In genomic region chr1:134096264-134096934, GRCm38 (mm10) we compare ENCODE assay signal across 8 mouse cellular contexts. TPM values are rescaled to one million over a fixed set of nuclear protein-coding genes. Genes with fewer than 3 reads are reported as not detected.
DNase-seq lines count a peak whose midpoint lies in the region; ATAC-seq lines count a peak whose summit lies in the region.

No protein-coding gene starts in this region.

- no peaks in the 10 kb centered on the region for H3K27me3 ChIP-seq in intestine, embryonic 15.5 days (replicated peaks)

- H3K4me3 ChIP-seq in intestine, embryonic 15.5 days (replicated peaks), result no peak overlapping the region

- peaks cover 67% of the 10 kb centered on the region for H3K4me1 ChIP-seq in intestine, embryonic 15.5 days (replicated peaks)

- H3K9ac ChIP-seq in intestine, embryonic 15.5 days, result no peak overlapping the region

- no peaks in the 10 kb centered on the region for H3K9me3 ChIP-seq in intestine, embryonic 15.5 days

- 0 out of 2 replicates have a peak, but pooled peaks have one; percentile 8 for ATAC-seq in intestine, embryonic 15.5 days
- 0 out of 2 replicates have a peak, but pooled peaks have one; percentile 9 for ATAC-seq in megakaryocyte progenitor cell, adult 5-6 weeks (replicated peaks; ENCODE audit: poor library complexity)

- peak overlapping the region; percentile 93 for H3K27ac ChIP-seq in intestine, embryonic 15.5 days

- peak overlapping the region; percentile 10; the same call in 1 of the 2 replicates for H3K4me2 ChIP-seq in intestine, embryonic 15.5 days (replicated peaks)

- no peaks in the 10 kb centered on the region for H3K36me3 ChIP-seq in intestine, embryonic 15.5 days

- WGBS in intestine, embryonic 15.5 days, result 48% methylated on average over 14 of the region's 14 CpGs

- DNase-seq in cerebellum, adult 8-10 months, result peak; percentile 18
- no peak for DNase-seq in cerebellum, postnatal 4 days (ENCODE audit: low spot score in 2 of 2)
- DNase-seq in thymus, postnatal 4 days, result peak; percentile 32
- DNase-seq in thymus, postnatal 10 days (ENCODE audit: low spot score in 2 of 2), result no peak
- no peak for DNase-seq in frontal cortex, postnatal 36 days (ENCODE audit: low spot score in 2 of 2)
- no peak for DNase-seq in embryo, embryonic 11 days

RNA-seq across cellular contexts. Expression of gene Chit1, which starts 14.6 kb away (rescaled TPM):
- not detected in 2 replicates for polyA plus RNA-seq in intestine, embryonic 15.5 days (2015; fragmentation: Nextera tagmentation; extraction: Ambion mirVana)
- 1.3 and 2.3 TPM in 2 replicates for total RNA-seq in megakaryocyte progenitor cell, adult 5-6 weeks (2015)
- total RNA-seq in megakaryocyte progenitor cell, adult 5-6 weeks (2017), result 0.74 and 1.8 TPM in 2 replicates

RNA-seq across cellular contexts. Expression of gene Btg2, which starts 17.5 kb away (rescaled TPM):
- polyA plus RNA-seq in intestine, embryonic 15.5 days (2015; fragmentation: Nextera tagmentation; extraction: Ambion mirVana), result 41.0 and 41.3 TPM in 2 replicates
- 14.2 and 22.2 TPM in 2 replicates for total RNA-seq in megakaryocyte progenitor cell, adult 5-6 weeks (2015)
- 38.7 and 47.8 TPM in 2 replicates for total RNA-seq in megakaryocyte progenitor cell, adult 5-6 weeks (2017)

RNA-seq across cellular contexts. Expression of gene Fmod, which starts 59.3 kb away (rescaled TPM):
- polyA plus RNA-seq in intestine, embryonic 15.5 days (2015; fragmentation: Nextera tagmentation; extraction: Ambion mirVana), result 8.5 and 9.2 TPM in 2 replicates
- not detected in 2 replicates for total RNA-seq in megakaryocyte progenitor cell, adult 5-6 weeks (2015)
- total RNA-seq in megakaryocyte progenitor cell, adult 5-6 weeks (2017), result not detected in 2 replicates

Comparison
In these comparisons a context has a peak if more than half of its experiments do, and no peak if none do; other contexts are left out.
1. DNase-seq: peak in cerebellum, adult 8-10 months (single experiment) and thymus, postnatal 4 days (single experiment); none in cerebellum, postnatal 4 days (0 of 2), thymus, postnatal 10 days (0 of 2), frontal cortex, postnatal 36 days (0 of 2) and embryo, embryonic 11 days (single experiment).